Mouse (Mus musculus): ENCODE measurements around the gene Olfr786.

Olfr786 gene

GRCm38 (mm10) chr10:129427006-129427405, at the start of gene Olfr786:
Gene Olfr786, plus strand, starts transcription at chr10:129427306.
- DNase-seq (ENCODE audit: low spot score): no peak

- DNase-seq (ENCODE audit: low spot score): no peak
Measured at GRCm38 (mm10) chr10:129383783-129384182, 43.3 kb upstream of the Olfr786 start, which contains the start of gene Olfr784. Gene Olfr784, plus strand, starts transcription at chr10:129384083.

GRCm38 (mm10) chr10:129400892-129401291, 26.2 kb upstream of the Olfr786 start:
- DNase-seq (ENCODE audit: low spot score): no peak

GRCm38 (mm10) chr10:129405126-129405525, 22.0 kb upstream of the Olfr786 start, which contains the start of gene Olfr785:
Gene Olfr785, plus strand, starts transcription at chr10:129405426.
- DNase-seq (ENCODE audit: low spot score): no peak

- no peak for DNase-seq (ENCODE audit: low spot score)
Measured at GRCm38 (mm10) chr10:129461562-129461961, 34.5 kb downstream of the Olfr786 start, which contains the start of gene Olfr787. Gene Olfr787, plus strand, starts transcription at chr10:129461862.

GRCm38 (mm10) chr10:129470698-129471097, 43.6 kb downstream of the Olfr786 start, which contains the start of gene Olfr788:
Gene Olfr788, plus strand, starts transcription at chr10:129470998.
- DNase-seq (ENCODE audit: low spot score): no peak

- no peak for DNase-seq (ENCODE audit: low spot score)
Measured at GRCm38 (mm10) chr10:129473256-129473655, 46.1 kb downstream of the Olfr786 start.

- no peak for DNase-seq (ENCODE audit: low spot score)
Measured at GRCm38 (mm10) chr10:129473723-129474122, 46.6 kb downstream of the Olfr786 start.

GRCm38 (mm10) chr10:129484452-129484851, 57.3 kb downstream of the Olfr786 start, which contains the start of gene Olfr789:
Gene Olfr789, plus strand, starts transcription at chr10:129484752.
- DNase-seq (ENCODE audit: low spot score): no peak

Measured in urinary bladder, postnatal 10 days (tissue).